Mouse (Mus musculus): Measurements from ENCODE around the gene Trp53bp2.

Gene Trp53bp2

DNA sequence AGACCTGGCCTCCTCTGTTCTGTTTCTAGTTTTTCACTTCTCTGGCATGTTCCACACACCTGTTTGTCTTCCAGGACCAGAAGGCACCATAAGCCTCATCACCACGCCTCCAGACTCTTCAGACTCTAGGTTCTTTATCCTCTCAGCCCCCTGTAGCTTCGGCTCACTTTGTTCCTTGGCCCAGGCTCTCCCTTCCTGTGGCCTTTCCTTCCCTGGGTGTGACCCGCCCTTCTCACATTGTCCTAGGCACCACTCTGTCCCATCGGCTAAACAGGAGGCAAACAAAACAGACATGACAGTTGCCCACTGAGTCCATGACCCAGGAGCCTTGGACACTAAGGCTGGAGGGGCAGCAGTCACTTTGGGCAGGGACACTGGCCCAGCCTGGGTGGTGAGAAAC, 91.3 kb downstream of the Trp53bp2 start:
- no peak for DNase-seq (ENCODE audit: extremely low spot score)

DNA sequence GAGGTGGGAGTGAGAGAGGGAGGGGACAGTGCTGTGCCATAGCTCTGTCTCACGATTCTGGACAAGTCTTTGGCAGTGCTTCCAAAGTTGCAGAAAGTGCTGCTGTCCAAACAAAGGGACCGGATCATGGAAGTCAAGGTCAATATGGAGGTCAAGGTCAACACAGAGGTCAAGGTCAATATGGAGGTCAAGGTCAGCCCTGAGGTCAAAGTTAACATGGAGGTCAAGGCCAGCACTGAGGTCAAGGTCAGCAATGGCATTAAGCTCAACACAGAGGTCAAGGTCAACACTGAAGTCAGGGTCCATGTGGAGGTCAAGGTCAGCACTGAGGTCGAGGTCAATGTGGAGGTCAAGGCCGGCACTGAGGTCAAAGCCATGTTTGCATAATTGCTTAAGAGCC, 91.9 kb downstream of the Trp53bp2 start:
- DNase-seq (ENCODE audit: extremely low spot score): no peak

DNA sequence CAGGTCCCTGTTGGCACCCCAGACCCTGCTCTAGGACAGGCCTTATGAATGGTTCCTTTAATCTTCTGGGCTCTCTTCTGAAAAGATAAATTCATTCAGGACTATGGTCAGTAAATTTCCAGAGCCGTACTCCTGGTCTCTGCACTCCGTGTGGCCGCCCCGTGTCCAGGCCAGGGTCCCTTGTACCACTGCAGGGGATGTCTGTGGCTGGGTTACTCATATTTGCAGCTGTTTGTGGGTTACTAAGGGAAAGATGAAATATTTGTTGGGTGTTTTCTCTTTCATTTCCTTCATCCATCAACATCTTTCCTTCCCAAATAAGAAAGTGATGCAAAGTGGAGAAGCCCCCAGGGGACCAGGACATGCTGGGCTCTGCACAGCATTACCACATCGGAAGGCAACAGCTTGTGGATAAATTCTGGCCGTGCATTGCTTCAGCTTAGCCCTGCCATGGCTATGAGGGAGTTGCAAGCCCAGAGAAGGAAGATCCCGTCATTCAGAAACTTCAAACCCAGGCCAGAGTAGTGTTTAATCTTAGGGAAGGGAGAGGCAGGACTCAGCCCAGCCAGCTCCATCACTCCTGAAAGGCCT, 92.9 kb downstream of the Trp53bp2 start:
- no peak for DNase-seq (ENCODE audit: extremely low spot score)

DNA sequence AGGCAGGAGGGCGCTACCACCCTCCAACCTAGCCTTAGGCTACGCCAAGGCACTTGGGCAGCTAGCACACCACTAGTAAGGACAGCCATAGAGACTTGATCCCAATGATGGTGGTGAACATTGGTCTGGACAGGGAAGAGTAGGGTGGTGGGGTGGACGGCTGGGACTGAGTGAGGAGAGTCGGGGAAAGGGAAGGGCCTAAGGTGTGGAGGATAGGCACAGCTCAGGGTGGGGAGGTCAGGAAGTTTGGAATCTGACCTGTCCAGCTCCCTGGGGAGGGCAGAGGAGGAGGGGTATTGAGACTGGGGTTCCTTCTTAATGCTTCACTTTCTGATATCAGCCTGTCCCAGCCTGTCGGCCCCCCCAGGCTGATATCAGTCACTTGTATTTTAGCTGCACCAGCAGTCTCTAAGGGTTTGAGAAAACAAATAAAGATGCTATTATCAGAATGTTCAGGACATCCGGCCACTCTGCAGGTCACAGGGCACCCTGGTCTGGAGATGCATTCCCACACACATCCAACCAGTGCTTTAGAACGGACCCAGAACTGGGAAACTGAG, 93.6 kb downstream of the Trp53bp2 start:
- DNase-seq (ENCODE audit: extremely low spot score): no peak

DNA sequence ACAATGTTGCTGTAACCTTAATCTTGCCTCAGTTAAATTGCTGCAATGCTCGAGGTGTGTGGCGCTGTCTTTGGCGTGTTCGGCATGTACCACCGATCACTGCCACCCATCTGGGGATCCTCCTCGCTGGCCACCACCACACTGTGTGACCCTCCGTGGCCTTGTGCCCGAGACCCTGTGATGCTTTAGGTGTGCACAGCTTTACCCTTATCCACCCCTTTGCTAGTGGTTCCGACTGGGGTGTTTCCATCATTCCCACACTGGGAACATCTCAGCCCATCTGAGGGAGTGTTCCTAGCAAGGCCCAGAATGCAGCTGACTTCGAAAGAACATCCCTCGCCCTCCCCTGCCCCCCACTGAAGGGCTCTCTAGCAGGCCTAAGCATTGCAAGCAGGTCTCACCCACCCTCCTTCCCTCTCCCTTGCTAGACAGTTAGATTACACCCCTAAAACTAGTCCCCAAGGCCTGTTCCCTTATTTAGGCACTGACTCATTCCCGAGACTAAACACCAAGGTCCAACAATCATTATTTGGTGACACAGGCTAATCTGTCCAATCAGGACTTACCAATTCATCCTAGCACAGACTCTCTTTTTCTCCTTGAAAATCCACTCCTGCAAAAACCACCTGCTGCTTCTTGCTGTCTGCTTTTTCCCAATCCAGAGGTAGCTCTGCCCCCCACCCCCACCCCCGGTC, 94.4 kb downstream of the Trp53bp2 start:
- DNase-seq (ENCODE audit: extremely low spot score): no peak

DNA sequence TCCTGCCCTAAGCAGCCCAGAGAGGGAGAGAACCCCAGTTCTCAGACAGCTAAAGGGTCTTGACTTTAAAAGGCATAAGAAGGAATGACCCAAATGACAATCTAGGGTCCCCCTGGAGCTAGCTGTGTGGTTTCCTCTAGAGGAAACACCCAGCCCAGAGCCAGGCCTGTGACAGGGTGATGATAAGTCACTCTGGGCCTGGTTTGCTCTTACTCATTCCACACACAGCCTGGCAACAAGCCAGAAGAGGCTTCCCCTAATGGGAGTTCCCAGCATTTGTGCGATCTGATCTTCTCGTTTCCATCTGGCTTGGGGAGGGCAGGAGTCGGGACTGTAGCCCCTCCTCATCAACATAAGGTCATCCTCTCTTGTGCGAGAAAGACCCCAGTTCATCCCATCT, 95.3 kb downstream of the Trp53bp2 start:
- DNase-seq (ENCODE audit: extremely low spot score): no peak

DNA sequence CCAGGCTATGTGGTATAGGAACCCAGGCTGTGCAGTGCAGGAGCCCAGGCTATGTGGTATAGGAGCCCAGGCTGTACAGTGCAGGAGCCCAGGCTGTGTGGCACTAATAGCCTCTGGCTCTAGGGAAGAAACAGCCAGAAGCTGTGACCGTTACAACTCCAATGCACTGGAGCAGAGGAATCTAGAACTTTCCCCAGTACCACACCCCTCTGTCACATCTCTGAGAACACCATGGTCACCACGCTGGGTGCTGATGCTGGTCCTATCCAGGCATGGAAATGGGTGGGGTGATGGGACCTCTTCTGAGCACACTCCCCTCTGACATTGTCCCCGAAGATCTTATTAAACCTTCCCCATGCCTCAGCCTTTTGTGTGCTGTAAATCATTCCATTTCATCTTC, 96.3 kb downstream of the Trp53bp2 start:
- DNase-seq (ENCODE audit: extremely low spot score): no peak

DNA sequence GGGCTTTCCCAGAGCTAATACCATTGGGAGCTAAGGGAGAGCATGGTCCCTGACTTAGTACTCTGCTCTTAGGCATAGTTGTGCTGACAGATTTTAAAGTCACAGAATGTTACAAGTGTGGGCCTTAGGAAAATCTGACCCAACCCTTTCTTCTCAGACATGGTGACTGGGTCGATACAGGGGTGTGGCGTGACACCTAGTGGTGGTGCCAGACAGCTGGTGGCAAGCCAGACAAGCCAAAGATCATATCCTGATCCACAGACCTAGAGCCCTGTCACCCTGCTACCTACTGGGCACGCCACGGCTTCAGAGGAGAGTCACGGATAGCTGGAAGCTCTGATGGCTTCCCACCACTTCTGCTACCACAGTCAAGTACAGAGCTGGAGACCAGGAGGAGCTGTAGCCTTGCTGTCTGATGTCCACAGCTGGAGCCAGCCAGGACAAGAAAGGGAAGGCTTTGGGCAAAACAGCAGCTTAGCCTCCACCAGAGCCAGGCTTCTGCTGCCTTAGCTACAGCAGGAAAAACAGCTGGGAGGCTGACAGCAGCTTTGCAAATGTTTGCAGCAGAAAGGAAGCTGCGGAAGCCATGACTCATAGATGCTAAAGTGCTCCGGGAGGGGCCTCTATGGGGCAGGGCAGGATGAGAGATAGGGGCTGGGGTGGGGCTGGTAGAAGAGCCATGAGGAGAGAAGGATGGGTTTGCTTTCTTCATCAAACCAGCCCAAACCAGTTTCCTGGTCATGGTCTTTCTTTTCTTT, 97.4 kb downstream of the Trp53bp2 start:
- no peak for DNase-seq (ENCODE audit: extremely low spot score)

DNA sequence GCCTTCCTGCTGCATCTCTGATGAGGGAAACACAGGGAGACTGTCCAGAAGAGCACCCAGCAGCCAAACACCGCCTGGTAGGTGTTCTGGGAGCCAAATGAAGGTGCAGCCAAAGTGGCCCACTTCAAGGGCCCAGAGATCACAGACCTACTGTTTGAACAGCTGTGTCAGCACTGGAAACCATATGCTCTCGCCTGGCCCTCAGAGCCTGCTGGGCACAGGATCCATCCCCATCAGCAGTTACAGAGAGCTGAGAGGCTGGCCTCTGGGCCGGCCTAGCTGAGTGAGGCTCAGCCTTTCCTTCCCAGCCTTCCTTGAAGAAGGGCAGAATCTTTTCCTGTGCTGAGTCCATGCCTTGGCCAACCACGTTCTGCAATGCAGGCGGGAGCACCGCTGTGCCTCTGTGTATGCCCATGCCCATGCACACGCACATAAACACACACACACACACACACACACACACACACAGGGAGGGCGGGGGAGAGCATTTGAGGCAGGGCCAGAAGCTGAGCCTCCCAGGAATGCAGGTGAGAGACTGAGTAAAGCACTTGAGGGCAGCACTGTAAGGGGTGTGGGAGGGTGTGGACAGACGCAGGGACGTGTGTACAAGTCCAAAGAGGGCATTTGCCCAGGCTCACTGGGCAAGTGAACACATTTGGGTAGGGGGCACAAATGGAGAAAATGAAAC, 100.3 kb downstream of the Trp53bp2 start:
- DNase-seq (ENCODE audit: extremely low spot score): no peak

DNA sequence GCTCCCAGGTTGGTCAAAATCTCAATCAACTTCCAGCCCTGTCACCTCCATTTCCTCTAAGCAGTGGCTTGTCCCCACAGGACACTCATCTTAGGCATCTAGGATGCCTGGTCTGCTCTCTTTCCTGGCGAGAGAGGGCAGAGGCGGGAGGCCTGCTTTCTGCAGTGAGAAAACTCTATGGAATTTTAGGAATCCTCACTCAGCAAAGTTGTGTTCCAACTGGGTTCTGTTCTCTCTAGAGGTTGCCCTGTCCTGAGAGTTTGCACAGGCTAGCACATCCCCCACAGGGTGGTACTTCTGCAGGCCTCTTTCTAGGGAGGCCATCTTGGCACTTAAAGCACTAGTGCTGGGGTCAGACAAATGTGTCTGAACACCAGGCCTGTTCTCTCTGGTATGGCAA, 102.1 kb downstream of the Trp53bp2 start:
- DNase-seq (ENCODE audit: extremely low spot score): no peak

DNA sequence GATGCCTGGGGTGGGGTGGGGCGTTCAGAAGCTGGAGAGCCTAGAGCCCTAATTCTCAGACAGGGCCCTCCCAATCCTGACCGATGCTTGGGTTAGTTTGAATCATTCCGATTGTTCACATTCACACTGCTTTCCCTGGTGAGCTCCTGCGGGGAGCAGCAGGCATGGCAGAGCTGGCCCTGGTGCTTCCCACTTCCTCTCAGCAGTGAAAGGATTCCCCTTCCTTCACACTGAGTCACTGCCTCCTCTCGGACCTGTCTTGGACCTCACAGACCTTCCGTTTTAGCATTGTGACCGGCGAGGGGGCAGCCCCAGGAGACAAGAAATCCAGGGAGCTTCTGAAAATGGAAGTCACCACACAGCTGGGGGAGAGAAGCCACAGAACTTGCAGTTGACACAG, 102.8 kb downstream of the Trp53bp2 start:
- no peak for DNase-seq (ENCODE audit: extremely low spot score)

Data from embryo, embryonic 9.5 days (tissue).